Mouse (Mus musculus): ENCODE data around the gene Mobp. TPM values are rescaled to one million over a fixed set of nuclear protein-coding genes. Genes with fewer than 3 reads are reported as not detected.

Mobp gene
- polyA plus RNA-seq (2012; rRNA removed) = 0.13 and 0.44 TPM in 2 replicates

DNA sequence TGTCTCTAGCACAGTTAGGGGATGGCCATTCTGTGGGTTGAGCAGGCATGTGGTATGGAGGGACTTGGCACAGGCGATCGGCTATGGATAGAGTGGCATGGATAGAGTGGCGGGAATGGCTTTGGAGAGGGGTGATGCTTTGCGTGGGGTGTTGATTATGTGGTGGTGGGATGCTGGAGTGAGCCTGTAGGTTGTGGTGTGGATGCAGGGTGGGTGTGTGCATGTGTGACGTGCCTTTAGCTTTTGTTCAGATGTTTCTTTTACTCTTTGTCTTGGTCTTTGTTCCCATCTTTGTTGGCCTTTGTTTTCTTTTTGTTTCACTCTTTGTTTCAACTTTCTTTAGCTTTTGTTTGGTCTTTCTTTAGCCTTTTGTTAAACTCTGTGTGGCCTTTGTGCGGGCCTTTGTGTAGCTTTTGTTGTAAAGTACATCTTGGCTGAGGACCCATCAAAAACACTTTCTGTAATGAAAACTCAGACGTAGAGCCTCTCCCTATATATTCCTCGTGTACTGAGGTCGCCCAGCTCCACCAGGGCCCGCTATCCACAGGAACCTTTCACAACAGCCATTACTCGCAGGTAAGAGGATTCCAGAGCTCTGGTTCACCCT, at the start of gene Mobp:
Gene Mobp, plus strand, starts transcription at position 486 of the 607 bp plus-strand sequence.

DNA sequence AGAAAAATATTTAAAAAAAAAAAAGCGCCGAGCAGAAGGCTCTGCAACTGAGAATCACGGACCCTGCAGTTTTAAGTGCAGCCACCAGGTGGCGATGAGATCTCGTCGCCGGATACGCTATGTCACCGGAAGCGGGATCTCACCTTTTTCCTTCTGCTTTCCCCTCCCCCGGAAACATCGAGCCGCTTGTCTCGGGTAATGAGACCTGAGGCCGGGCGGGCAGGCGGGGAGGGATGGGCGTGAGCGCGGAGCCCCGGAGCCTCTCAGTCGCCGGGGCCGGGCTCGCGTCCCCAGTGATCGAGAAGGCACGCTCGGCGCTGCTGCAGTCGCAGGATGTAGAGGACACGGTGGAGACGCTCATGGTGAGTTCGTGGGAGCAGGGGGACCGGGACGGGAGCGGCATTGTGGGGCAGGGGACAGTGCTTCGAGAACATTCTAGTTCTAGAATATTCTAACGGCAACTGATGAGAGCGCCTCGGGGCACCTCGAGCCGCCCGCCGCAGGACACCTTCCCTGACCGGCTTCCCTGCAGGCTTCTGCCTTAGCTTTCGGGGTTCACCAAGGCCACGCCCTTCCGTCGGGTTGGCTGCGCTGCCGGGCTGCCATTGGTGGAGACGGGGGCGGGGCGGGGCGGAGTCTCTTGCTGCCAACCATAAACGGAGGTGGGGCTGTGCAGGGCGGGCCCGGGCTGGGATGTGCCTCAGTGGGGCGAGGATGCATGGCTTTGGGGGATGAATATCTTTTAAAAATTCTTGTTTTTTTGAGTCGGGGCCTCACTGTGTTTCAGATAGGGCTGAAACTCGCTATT, 39.1 kb upstream of the Mobp start, which contains the start of gene Slc25a38:
Gene Slc25a38, plus strand, starts transcription at position 164 of the 808 bp plus-strand sequence.

DNA sequence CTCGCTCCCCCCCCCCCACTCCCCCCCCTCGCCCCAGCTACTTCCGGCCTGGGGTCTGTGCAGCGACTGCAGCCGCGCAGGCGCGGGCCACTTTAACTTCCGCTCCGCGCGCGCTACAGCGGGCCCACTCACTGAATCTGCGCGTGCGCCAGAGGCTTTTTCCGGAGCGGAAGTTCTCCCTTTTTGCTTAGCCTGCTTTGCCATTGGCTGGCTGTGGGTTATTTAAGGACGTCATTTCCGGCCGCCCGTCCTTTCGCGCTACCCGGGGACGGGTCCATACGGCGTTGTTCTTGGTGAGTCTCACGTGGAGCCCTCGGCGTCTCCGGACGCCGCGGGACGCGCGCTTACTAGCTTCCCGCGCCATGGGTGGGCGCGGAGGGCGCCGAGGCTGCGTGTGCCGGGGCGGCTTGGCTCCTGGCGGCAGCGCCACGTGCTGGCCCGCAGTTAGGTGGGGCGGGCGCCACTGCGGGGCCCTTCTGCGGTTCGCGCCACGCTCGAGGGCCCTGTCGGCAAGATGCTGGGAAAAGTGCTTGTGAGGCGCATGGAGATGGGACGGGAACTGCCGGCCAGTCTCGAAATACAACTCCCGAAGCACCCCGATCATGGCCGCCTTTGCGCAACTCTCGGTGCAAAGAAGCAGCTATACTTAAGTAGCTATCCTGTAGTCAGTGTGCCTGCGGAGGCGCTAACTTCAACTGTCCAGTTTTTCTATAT, 21.8 kb upstream of the Mobp start, which contains the start of gene Rpsa:
Gene Rpsa, plus strand, starts transcription at position 152 of the 714 bp plus-strand sequence.

Other genes with a start within 250 kb of the Mobp start
- gene Gorasp1, start 212.1 kb upstream of the Mobp start, polyA plus RNA-seq (2012; rRNA removed) = 23.4 and 23.7 TPM in 2 replicates
- gene Ttc21a, start 212.1 kb upstream of the Mobp start, polyA plus RNA-seq (2012; rRNA removed) = 1.1 and 1.5 TPM in 2 replicates
- gene Csrnp1, start 165.0 kb upstream of the Mobp start, polyA plus RNA-seq (2012; rRNA removed) = 3.4 and 3.8 TPM in 2 replicates
- 0.25 TPM in 1 of 2 replicates, not detected in the other for gene Xirp1, start 126.1 kb upstream of the Mobp start, polyA plus RNA-seq (2012; rRNA removed)
- 4.0 and 5.2 TPM in 2 replicates for gene Cx3cr1, start 79.8 kb upstream of the Mobp start, polyA plus RNA-seq (2012; rRNA removed)
- not detected in 2 replicates for gene Ccr8, start 57.6 kb upstream of the Mobp start, polyA plus RNA-seq (2012; rRNA removed)
- 28.2 and 29.0 TPM in 2 replicates for gene Slc25a38, start 39.3 kb upstream of the Mobp start, polyA plus RNA-seq (2012; rRNA removed)
- 1,918 and 1,924 TPM in 2 replicates for gene Rpsa, start 22.0 kb upstream of the Mobp start, polyA plus RNA-seq (2012; rRNA removed)
- gene Myrip, start 151.8 kb downstream of the Mobp start, polyA plus RNA-seq (2012; rRNA removed) = 5.9 and 7.1 TPM in 2 replicates